20 mouse cellular contexts compared by ENCODE assay signal in the genomic region with DNA sequence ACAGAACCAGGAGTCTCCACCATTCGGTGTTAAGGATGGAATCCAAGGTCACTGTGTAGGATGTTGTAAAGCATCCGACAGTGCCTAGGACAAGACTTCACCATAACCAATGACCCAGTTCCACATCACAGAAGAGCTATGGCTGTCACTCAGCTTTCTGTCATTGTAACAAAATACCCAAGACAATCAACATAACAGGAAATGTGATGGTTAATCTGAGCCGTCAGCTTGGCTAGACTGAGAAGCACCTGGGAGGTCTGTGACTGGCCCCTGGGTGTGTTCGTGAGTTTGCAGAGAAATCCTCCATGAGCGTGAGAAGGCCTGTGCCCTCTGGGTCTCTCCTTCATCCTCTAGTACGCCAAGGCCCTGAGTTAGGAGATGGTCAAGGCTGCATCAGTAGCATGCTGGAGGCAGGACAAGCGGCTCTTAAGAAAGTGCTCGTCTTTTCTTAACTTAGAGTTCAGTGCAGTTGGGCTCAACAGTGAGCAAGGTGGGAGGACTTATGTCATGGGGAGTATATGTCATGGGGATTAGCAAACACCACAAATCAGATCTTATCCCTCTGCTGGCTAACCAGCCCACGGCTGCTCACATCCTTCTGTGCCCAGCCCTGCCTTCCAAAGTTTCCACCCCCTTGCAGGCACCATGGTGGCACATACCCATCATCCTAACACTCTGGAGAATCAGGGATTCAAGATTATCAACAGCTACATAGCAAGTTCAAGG. TPM values are rescaled to one million over a fixed set of nuclear protein-coding genes. Genes with fewer than 3 reads are reported as not detected.
DNase-seq lines count a peak whose midpoint lies in the region; ATAC-seq and TF ChIP-seq lines count a peak whose summit lies in the region.
"Had no signal": no experiment of that assay in that cellular context is flagged by ENCODE, and none has a peak within 500 bp of the region (broad histone marks: within the 10 kb centered on the region; RNA-seq: fewer than 3 reads in every experiment).

No protein-coding gene starts in this region.

- 69% methylated on average over 9 of the region's 9 CpGs for WGBS in heart, postnatal 0 days
- 54% methylated on average over 9 of the region's 9 CpGs for WGBS in lung, postnatal 0 days

- TF ChIP-seq CTCF in heart, postnatal 0 days (IDR thresholded peaks at IDR 0.05; ENCODE audit: low read depth), result no peak
- no peak for TF ChIP-seq CTCF in lung, postnatal 0 days (IDR thresholded peaks at IDR 0.05)

- H3K27ac ChIP-seq in heart, postnatal 0 days (ENCODE audit: low read depth), result peak overlapping the region; percentile 32; the same call in 1 of the 2 replicates
- peak overlapping the region; percentile 68 for H3K27ac ChIP-seq in lung, postnatal 0 days (ENCODE audit: low read length)
- H3K27ac ChIP-seq: forebrain, embryonic 10.5 days; gastrocnemius, adult 2 months; limb, embryonic 10.5 days; midbrain, embryonic 13.5 days; neural tube, embryonic 13.5 days had no signal

- TF ChIP-seq EP300 in heart, postnatal 0 days (IDR thresholded peaks at IDR 0.05; ENCODE audit: low read depth), result no peak
- no peak for TF ChIP-seq EP300 in lung, postnatal 0 days (IDR thresholded peaks at IDR 0.05)

- intact Hi-C loops in heart, postnatal 25 days (cut with DNase I), result no loop called here

- no peak overlapping the region for H3K9ac ChIP-seq in heart, postnatal 0 days (replicated peaks; ENCODE audit: low read depth, low read length)
- H3K9ac ChIP-seq in lung, postnatal 0 days (replicated peaks; ENCODE audit: low read depth), result no peak overlapping the region
- H3K9ac ChIP-seq: liver, postnatal 0 days; midbrain, embryonic 13.5 days; neural tube, embryonic 13.5 days had no signal

- no peak for ATAC-seq in heart, postnatal 0 days (ENCODE audit: insufficient read depth, low read depth)
- ATAC-seq in lung, postnatal 0 days, result peak; percentile 62; the same call in 1 of the 2 replicates
- ATAC-seq in inflammation-experienced regulatory T-cells, adult 6 months, result peak; percentile 71
- ATAC-seq: hindbrain, embryonic 16.5 days; liver, postnatal 0 days; midbrain, embryonic 13.5 days; Patski had no signal

- H3K4me1 ChIP-seq in heart, postnatal 0 days (ENCODE audit: control insufficient read depth, insufficient read depth), result no peaks in the 10 kb centered on the region
- H3K4me1 ChIP-seq in lung, postnatal 0 days (ENCODE audit: insufficient read depth, low read depth, low read length), result no peaks in the 10 kb centered on the region

- no peak for DNase-seq in heart, postnatal 0 days (ENCODE audit: low spot score)
- DNase-seq in heart, postnatal 25 days (ENCODE audit: low spot score), result no peak
- no peak for DNase-seq in lung, postnatal 0 days (ENCODE audit: low spot score)
- DNase-seq in lung, postnatal 25 days (ENCODE audit: low spot score), result no peak
- DNase-seq in T-cell, adult 2 months (ENCODE audit: low spot score), result peak; percentile 10
- no peak for DNase-seq in cerebellum, postnatal 25 days
- DNase-seq: adrenal gland, postnatal 14 days; cerebellum, postnatal 10 days; gastrocnemius, adult 2 months; kidney, adult 9 months; layer of hippocampus, adult 9-11 months; liver, postnatal 0 days; right cerebral cortex, adult 18-20 months had no signal

- H3K36me3 ChIP-seq in heart, postnatal 0 days (replicated peaks; ENCODE audit: control insufficient read depth, insufficient read depth, low read length), result no peaks in the 10 kb centered on the region
- H3K36me3 ChIP-seq in lung, postnatal 0 days (ENCODE audit: insufficient read depth, low read length), result no peaks in the 10 kb centered on the region
- H3K36me3 ChIP-seq: forebrain, embryonic 10.5 days; limb, embryonic 10.5 days; midbrain, embryonic 13.5 days; neural tube, embryonic 13.5 days had no signal

- H3K9me3 ChIP-seq in heart, postnatal 0 days (replicated peaks; ENCODE audit: control insufficient read depth, low read length), result peaks cover 4% of the 10 kb centered on the region; the same call in 1 of the 2 replicates
- H3K9me3 ChIP-seq in lung, postnatal 0 days (ENCODE audit: low read length), result no peaks in the 10 kb centered on the region
- H3K9me3 ChIP-seq: forebrain, embryonic 10.5 days; limb, embryonic 10.5 days; midbrain, embryonic 13.5 days; neural tube, embryonic 13.5 days had no signal

- no peaks in the 10 kb centered on the region for H3K27me3 ChIP-seq in heart, postnatal 0 days (ENCODE audit: control insufficient read depth, insufficient read depth, low read length)
- no peaks in the 10 kb centered on the region for H3K27me3 ChIP-seq in lung, postnatal 0 days (replicated peaks; ENCODE audit: insufficient read depth, low read length)
- H3K27me3 ChIP-seq: midbrain, embryonic 13.5 days; neural tube, embryonic 13.5 days had no signal

- no peak overlapping the region for H3K4me3 ChIP-seq in heart, postnatal 0 days (ENCODE audit: low read depth, low read length)
- H3K4me3 ChIP-seq in lung, postnatal 0 days (ENCODE audit: low read depth, low read length), result no peak overlapping the region
- H3K4me3 ChIP-seq: forebrain, embryonic 10.5 days; gastrocnemius, adult 2 months; limb, embryonic 10.5 days; midbrain, embryonic 13.5 days; neural tube, embryonic 13.5 days had no signal

- no peak overlapping the region for H3K4me2 ChIP-seq in heart, postnatal 0 days (ENCODE audit: low read depth, low read length)
- no peak overlapping the region for H3K4me2 ChIP-seq in lung, postnatal 0 days (replicated peaks; ENCODE audit: low read depth, low read length)
- H3K4me2 ChIP-seq: midbrain, embryonic 13.5 days; neural tube, embryonic 13.5 days had no signal

RNA-seq across cellular contexts. Expression of gene Adgre5, which starts 57.9 kb away (rescaled TPM):
- total RNA-seq in heart, postnatal 0 days (2014; rRNA removed; ENCODE audit: low replicate concordance), result 46.4 and 51.2 TPM in 2 replicates
- 35.3 and 35.8 TPM in 2 replicates for polyA plus RNA-seq in heart, postnatal 0 days (2015; fragmentation: Nextera tagmentation; extraction: Ambion mirVana)
- total RNA-seq in heart, postnatal 25 days (2021), result 10 to 100 TPM; 39.4 to 56.9 TPM
- polyA plus RNA-seq in lung, postnatal 0 days (2015; fragmentation: Nextera tagmentation; extraction: Ambion mirVana), result 145 and 146 TPM in 2 replicates
- 100 to 1,000 TPM; 177 to 212 (median 210) TPM for polyA plus RNA-seq in inflammation-experienced regulatory T-cells, adult 6 months (2017; shearing (Covaris generic))
